Mouse (Mus musculus) midbrain, embryonic 14.5 days (tissue): ENCODE measurements at regions not wholly inside any gene's neighbourhood (a gene's known extent, or its start where the extent isn't known, plus 50 kb on each side); places are given as distances from the start of the nearest gene placed in this dataset.
A peak's percentile ranks its signal among the peaks of the same experiment; 100 is the strongest.

ENCODE experiments used
- ATAC-seq: fragments of 200-750 bp; cut with Nextera tagmentation; 2 replicates; pipeline ENCODE4 v1.8.0; 2017; ENCODE audit warnings: moderate number of reproducible peaks, moderate library complexity; ENCODE audit not compliant: low FRiP score, low TSS enrichment
- DNase-seq: peaks from one replicate; pipeline ENCODE4 v3.0.0-alpha.2; 2015
- H3K27ac ChIP-seq: fragments of 300-500 bp; sonication (generic); replicated peaks from 2 replicates; pipeline ENCODE4 v1.5.1; 2014; ENCODE audit warnings: mild to moderate bottlenecking, low read depth, low read length, moderate library complexity
- H3K27me3 ChIP-seq: fragments of 300-500 bp; sonication (generic); 2 replicates; pipeline ENCODE4 v1.6.1; 2014; ENCODE audit warnings: low read length, control low read depth, mixed read lengths; ENCODE audit not compliant: control insufficient read depth, insufficient read depth
- H3K36me3 ChIP-seq: fragments of 300-500 bp; sonication (generic); 2 replicates; pipeline ENCODE4 v1.6.1; 2014; ENCODE audit warnings: low read length, control low read depth; ENCODE audit not compliant: control insufficient read depth, insufficient read depth
- H3K4me1 ChIP-seq: fragments of 300-500 bp; sonication (generic); 2 replicates; pipeline ENCODE4 v1.6.1; 2014; ENCODE audit warnings: mild to moderate bottlenecking, antibody characterized with exemption, low read length, control low read depth; ENCODE audit not compliant: control insufficient read depth, insufficient read depth
- H3K4me2 ChIP-seq: fragments of 300-500 bp; sonication (generic); 2 replicates; pipeline ENCODE4 v1.6.1; 2014; ENCODE audit warnings: mild to moderate bottlenecking, low read length, moderate library complexity
- H3K4me3 ChIP-seq: fragments of 300-500 bp; sonication (generic); replicated peaks from 2 replicates; pipeline ENCODE4 v1.5.1; 2014; ENCODE audit warnings: low read depth, low read length
- H3K9ac ChIP-seq: fragments of 300-500 bp; sonication (generic); replicated peaks from 2 replicates; pipeline ENCODE4 v1.6.1; 2014; ENCODE audit warnings: mild to moderate bottlenecking, low read length, moderate library complexity
- H3K9me3 ChIP-seq: fragments of 300-500 bp; sonication (generic); 2 replicates; pipeline ENCODE4 v1.6.1; 2016; ENCODE audit warnings: low read length, control low read depth, mixed read lengths; ENCODE audit not compliant: control insufficient read depth
- WGBS: fragments of 180-500 bp; shearing (Covaris S2); extraction: QIAGEN DNeasy Blood & Tissue Kit; methylation state at CpG from one replicate; pipeline ENCODE4 v1.1.7; 2014; 5-methylcytosine and 5-hydroxymethylcytosine counted together

- H3K36me3 ChIP-seq, result no peaks in the 10 kb centered on the region
- no peak overlapping the region for H3K4me2 ChIP-seq
- no peaks in the 10 kb centered on the region for H3K9me3 ChIP-seq
- H3K4me1 ChIP-seq, result no peaks in the 10 kb centered on the region
- no peak overlapping the region for H3K27ac ChIP-seq
- no peak overlapping the region for H3K4me3 ChIP-seq
- WGBS, result 63% methylated on average over 1 of the region's 1 CpGs
- DNase-seq (no peak), ATAC-seq (no peak)
- H3K9ac ChIP-seq, result no peak overlapping the region
- H3K27me3 ChIP-seq, result no peaks in the 10 kb centered on the region
Measured at GRCm38 (mm10) chrX:14592793-14593192, 381.8 kb downstream of the H2al1n start.

- no peak for DNase-seq
- H3K27ac ChIP-seq, result no peak overlapping the region
- no peak overlapping the region for H3K9ac ChIP-seq
- no peaks in the 10 kb centered on the region for H3K4me1 ChIP-seq
- no peaks in the 10 kb centered on the region for H3K9me3 ChIP-seq
- H3K4me3 ChIP-seq, result no peak overlapping the region
- no peaks in the 10 kb centered on the region for H3K36me3 ChIP-seq
- no peak for ATAC-seq
- no peaks in the 10 kb centered on the region for H3K27me3 ChIP-seq
- no peak overlapping the region for H3K4me2 ChIP-seq
Measured at GRCm38 (mm10) chrX:14596799-14597198, 385.9 kb downstream of the H2al1n start.

- 88% methylated on average over 2 of the region's 2 CpGs for WGBS
Measured at GRCm38 (mm10) chrX:14601916-14602315, 391.0 kb downstream of the H2al1n start.

GRCm38 (mm10) chrX:14609196-14609595, 398.2 kb downstream of the H2al1n start:
- no peaks in the 10 kb centered on the region for H3K4me1 ChIP-seq
- H3K9me3 ChIP-seq, result no peaks in the 10 kb centered on the region
- H3K27ac ChIP-seq, result no peak overlapping the region
- no peak overlapping the region for H3K9ac ChIP-seq
- ATAC-seq (no peak), DNase-seq (no peak)
- H3K4me3 ChIP-seq, result no peak overlapping the region
- no peaks in the 10 kb centered on the region for H3K27me3 ChIP-seq
- no peaks in the 10 kb centered on the region for H3K36me3 ChIP-seq
- no peak overlapping the region for H3K4me2 ChIP-seq
- WGBS, result 79% methylated on average over 1 of the region's 1 CpGs

More at GRCm38 (mm10) chrX:14601916-14602315, 391.0 kb downstream of the H2al1n start:
- Histone ChIP-seq H3K36me3 (no peaks in the 10 kb centered on the region), H3K9ac (no peak overlapping the region), H3K27me3 (no peaks in the 10 kb centered on the region), H3K9me3 (no peaks in the 10 kb centered on the region), H3K4me2 (no peak overlapping the region), H3K27ac (no peak overlapping the region), H3K4me1 (no peaks in the 10 kb centered on the region), H3K4me3 (no peak overlapping the region)
- ATAC-seq (no peak), DNase-seq (no peak)

- Histone ChIP-seq H3K27ac (no peak overlapping the region), H3K4me1 (no peaks in the 10 kb centered on the region), H3K4me3 (no peak overlapping the region), H3K4me2 (no peak overlapping the region), H3K9ac (no peak overlapping the region), H3K36me3 (no peaks in the 10 kb centered on the region), H3K27me3 (no peaks in the 10 kb centered on the region), H3K9me3 (no peaks in the 10 kb centered on the region)
- ATAC-seq (peak; percentile 46; the same call in 1 of the 2 replicates), DNase-seq (peak; percentile 59)
- WGBS, result 30% methylated on average over 10 of the region's 10 CpGs
Measured at GRCm38 (mm10) chrX:14628267-14628901, 417.4 kb downstream of the H2al1n start.

GRCm38 (mm10) chrX:14639378-14639777, 428.4 kb downstream of the H2al1n start:
- Histone ChIP-seq H3K27ac (no peak overlapping the region), H3K4me1 (no peaks in the 10 kb centered on the region), H3K36me3 (no peaks in the 10 kb centered on the region), H3K4me2 (no peak overlapping the region), H3K27me3 (no peaks in the 10 kb centered on the region), H3K4me3 (no peak overlapping the region), H3K9me3 (no peaks in the 10 kb centered on the region), H3K9ac (no peak overlapping the region)
- ATAC-seq (no peak), DNase-seq (no peak)
- 91% methylated on average over 3 of the region's 3 CpGs for WGBS

GRCm38 (mm10) chrX:14664852-14665251, 453.9 kb downstream of the H2al1n start:
- no peaks in the 10 kb centered on the region for H3K9me3 ChIP-seq
- H3K9ac ChIP-seq, result no peak overlapping the region
- H3K27me3 ChIP-seq, result no peaks in the 10 kb centered on the region
- no peaks in the 10 kb centered on the region for H3K4me1 ChIP-seq
- DNase-seq, result peak; percentile 60
- no peak overlapping the region for H3K27ac ChIP-seq
- no peak overlapping the region for H3K4me2 ChIP-seq
- WGBS, result 34% methylated on average over 3 of the region's 3 CpGs
- peak; percentile 72; the same call in 1 of the 2 replicates for ATAC-seq
- no peaks in the 10 kb centered on the region for H3K36me3 ChIP-seq
- no peak overlapping the region for H3K4me3 ChIP-seq

DNA sequence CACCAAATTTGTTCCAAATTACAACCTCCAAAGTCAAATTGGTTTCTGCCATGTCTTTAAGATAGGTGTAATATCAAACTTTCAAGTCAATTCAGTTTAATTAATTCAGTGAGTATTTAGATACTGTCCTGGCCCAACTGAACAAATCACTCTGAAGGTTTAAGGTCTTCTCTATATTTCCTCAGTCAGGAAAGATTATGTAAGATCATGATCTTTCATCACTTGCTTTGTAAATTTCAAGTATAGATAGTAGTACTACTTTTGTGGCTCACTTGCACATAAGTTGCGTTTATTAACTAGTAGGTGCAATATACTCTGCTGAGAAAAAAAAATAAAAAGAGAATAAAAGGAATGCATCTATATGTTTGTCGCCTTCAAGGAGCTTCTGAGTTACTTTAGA, 485.4 kb downstream of the H2al1n start:
- ATAC-seq (no peak), DNase-seq (no peak)
- WGBS, result 87% methylated on average over 2 of the region's 2 CpGs
- Histone ChIP-seq H3K27ac (no peak overlapping the region), H3K9me3 (no peaks in the 10 kb centered on the region), H3K4me2 (no peak overlapping the region), H3K9ac (no peak overlapping the region), H3K4me3 (no peak overlapping the region), H3K36me3 (no peaks in the 10 kb centered on the region), H3K27me3 (no peaks in the 10 kb centered on the region), H3K4me1 (no peaks in the 10 kb centered on the region)

DNA sequence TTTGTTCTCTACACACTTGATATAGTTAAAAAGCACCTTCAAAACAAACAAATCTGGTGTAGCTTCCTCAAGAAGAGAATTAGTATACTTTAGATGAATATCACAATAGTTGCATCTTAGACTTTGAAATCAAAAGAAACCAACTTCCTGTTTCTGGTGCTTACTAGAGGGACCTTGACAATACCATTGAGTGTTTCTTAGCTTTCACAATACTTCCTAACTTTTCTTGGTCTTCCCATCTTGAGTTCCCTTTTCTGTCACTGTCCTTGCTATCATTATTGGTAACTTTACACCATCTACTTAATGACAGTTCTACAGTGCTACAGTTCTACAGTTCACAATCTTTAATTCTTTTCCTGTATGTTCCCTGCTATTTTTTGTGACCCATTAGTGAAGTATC, 528.1 kb downstream of the H2al1n start:
- Histone ChIP-seq H3K27me3 (no peaks in the 10 kb centered on the region), H3K4me3 (no peak overlapping the region), H3K9ac (no peak overlapping the region), H3K27ac (no peak overlapping the region), H3K4me2 (no peak overlapping the region), H3K4me1 (no peaks in the 10 kb centered on the region), H3K9me3 (no peaks in the 10 kb centered on the region), H3K36me3 (no peaks in the 10 kb centered on the region)
- DNase-seq (no peak), ATAC-seq (no peak)
